Mouse (Mus musculus) heart, postnatal 0 days (tissue): Measurements from ENCODE around the gene 2900011O08Rik. TPM values are rescaled to one million over a fixed set of nuclear protein-coding genes. Genes with fewer than 3 reads are reported as not detected.

Experiments used
- ATAC-seq: fragments of 200-750 bp; cut with Nextera tagmentation; 2 replicates; pipeline ENCODE4 v1.8.0; 2017; ENCODE audit warnings: low read depth, moderate number of reproducible peaks, moderate library complexity; ENCODE audit not compliant: insufficient read depth
- DNase-seq: peaks from one replicate; pipeline ENCODE4 v3.0.0-alpha.2; 2016; ENCODE audit warnings: low spot score
- H3K27ac ChIP-seq: fragments of 300-500 bp; sonication (generic); 2 replicates; pipeline ENCODE4 v1.5.1; 2014; ENCODE audit warnings: low read depth, mild to moderate bottlenecking
- H3K27me3 ChIP-seq: fragments of 300-500 bp; sonication (generic); 2 replicates; pipeline ENCODE4 v1.6.1; 2014; ENCODE audit warnings: low read length, mixed read lengths; ENCODE audit not compliant: control insufficient read depth, insufficient read depth
- H3K36me3 ChIP-seq: fragments of 300-500 bp; sonication (generic); replicated peaks from 2 replicates; pipeline ENCODE4 v1.6.1; 2014; ENCODE audit warnings: low read length, mixed read lengths; ENCODE audit not compliant: control insufficient read depth, insufficient read depth
- H3K4me1 ChIP-seq: fragments of 300-500 bp; sonication (generic); 2 replicates; pipeline ENCODE4 v1.6.1; 2014; ENCODE audit warnings: antibody characterized with exemption; ENCODE audit not compliant: control insufficient read depth, insufficient read depth
- H3K4me2 ChIP-seq: fragments of 300-500 bp; sonication (generic); 2 replicates; pipeline ENCODE4 v1.6.1; 2014; ENCODE audit warnings: low read depth, mild to moderate bottlenecking, low read length, moderate library complexity
- H3K4me3 ChIP-seq: fragments of 300-500 bp; sonication (generic); 2 replicates; pipeline ENCODE4 v1.5.1; 2014; ENCODE audit warnings: low read depth, low read length
- H3K9ac ChIP-seq: fragments of 300-500 bp; sonication (generic); replicated peaks from 2 replicates; pipeline ENCODE4 v1.6.1; 2014; ENCODE audit warnings: low read depth, low read length, mixed read lengths
- H3K9me3 ChIP-seq: fragments of 300-500 bp; sonication (generic); replicated peaks from 2 replicates; pipeline ENCODE4 v1.6.1; 2016; ENCODE audit warnings: low read length; ENCODE audit not compliant: control insufficient read depth
- CTCF ChIP-seq: IDR thresholded peaks from 2 replicates; pipeline ENCODE4 v1.5.1; 2016; ENCODE audit warnings: antibody characterized with exemption, control low read depth, low read depth
- EP300 ChIP-seq: IDR thresholded peaks from 2 replicates; pipeline ENCODE4 v1.6.1; 2016; ENCODE audit warnings: antibody characterized with exemption, low read depth
- WGBS: fragments of 180-500 bp; shearing (Covaris S2); extraction: QIAGEN DNeasy Blood & Tissue Kit; methylation state at CpG from one replicate; pipeline ENCODE4 v1.1.7; 2014; 5-methylcytosine and 5-hydroxymethylcytosine counted together
- polyA plus RNA-seq: library from polyadenylated mRNA; unstranded; fragments of >200 nt; fragmentation: Nextera tagmentation; extraction: Ambion mirVana; gene quantifications from 2 replicates; pipeline ENCODE4 v1.2.1, GENCODE M21; 2015
- total RNA-seq: library from RNA; depleted of rRNA; stranded (reverse); fragments of >200 nt; gene quantifications from 2 replicates; pipeline ENCODE4 v1.2.3, GENCODE M21; 2014; ENCODE audit warnings: low replicate concordance

2900011O08Rik gene
- total and polyA plus RNA-seq, 2 experiments from 2014 or later = 0.04 to 0.07 TPM

DNA sequence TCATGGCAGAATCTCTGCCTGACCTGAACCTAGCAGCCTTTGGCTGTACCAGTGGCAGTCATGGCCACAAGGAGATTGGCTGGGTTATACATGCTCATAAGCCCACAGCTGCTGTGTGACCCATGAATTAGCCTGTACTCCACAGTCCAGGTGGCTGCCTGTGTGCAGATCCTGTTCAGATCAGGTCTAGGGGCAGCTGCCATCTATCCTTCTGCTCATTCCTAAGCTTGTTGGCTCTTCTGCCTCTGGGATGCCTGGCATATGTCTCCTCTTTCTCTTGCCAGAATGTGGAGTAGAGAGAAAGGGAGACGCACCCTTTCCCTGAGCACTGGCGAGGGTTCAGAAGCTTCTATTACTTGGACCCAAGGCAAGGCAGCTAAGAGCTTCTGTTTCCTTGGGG, 65.8 kb downstream of the 2900011O08Rik start:
- TF ChIP-seq EP300 (no peak), CTCF (no peak)
- Histone ChIP-seq H3K9ac (no peak overlapping the region), H3K27ac (no peak overlapping the region), H3K4me1 (no peaks in the 10 kb centered on the region), H3K27me3 (no peaks in the 10 kb centered on the region), H3K4me2 (no peak overlapping the region), H3K9me3 (no peaks in the 10 kb centered on the region), H3K4me3 (no peak overlapping the region), H3K36me3 (no peaks in the 10 kb centered on the region)
- ATAC-seq (no peak), DNase-seq (no peak)
- 85% methylated on average over 2 of the region's 2 CpGs for WGBS

DNA sequence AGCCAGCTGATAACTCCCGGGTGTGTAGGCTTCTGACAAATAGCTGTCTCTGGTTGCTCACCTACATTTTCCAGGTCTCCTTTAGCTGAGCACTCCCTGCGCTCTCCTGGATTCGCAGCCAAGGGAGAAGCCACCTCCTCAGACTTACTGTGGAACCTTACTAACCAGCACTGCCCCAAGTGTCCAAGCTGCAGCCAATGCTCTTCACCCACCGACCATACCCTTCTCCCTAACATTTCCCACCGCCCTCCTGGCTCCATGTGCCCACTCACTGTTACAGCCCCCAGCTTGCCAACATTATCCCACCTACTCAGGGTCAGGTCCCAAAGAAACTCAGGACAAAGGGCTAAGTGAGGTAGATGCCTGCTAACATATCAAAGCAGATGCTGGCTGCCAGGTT, 66.7 kb downstream of the 2900011O08Rik start:
- 70% methylated on average over 5 of the region's 5 CpGs for WGBS
- no peaks in the 10 kb centered on the region for H3K27me3 ChIP-seq
- no peak overlapping the region for H3K9ac ChIP-seq
- no peaks in the 10 kb centered on the region for H3K36me3 ChIP-seq
- H3K4me2 ChIP-seq = no peak overlapping the region
- no peak overlapping the region for H3K27ac ChIP-seq
- ATAC-seq (no peak), DNase-seq (no peak)
- H3K4me1 ChIP-seq = no peaks in the 10 kb centered on the region
- H3K4me3 ChIP-seq = no peak overlapping the region
- no peaks in the 10 kb centered on the region for H3K9me3 ChIP-seq
- TF ChIP-seq EP300 (no peak), CTCF (no peak)

DNA sequence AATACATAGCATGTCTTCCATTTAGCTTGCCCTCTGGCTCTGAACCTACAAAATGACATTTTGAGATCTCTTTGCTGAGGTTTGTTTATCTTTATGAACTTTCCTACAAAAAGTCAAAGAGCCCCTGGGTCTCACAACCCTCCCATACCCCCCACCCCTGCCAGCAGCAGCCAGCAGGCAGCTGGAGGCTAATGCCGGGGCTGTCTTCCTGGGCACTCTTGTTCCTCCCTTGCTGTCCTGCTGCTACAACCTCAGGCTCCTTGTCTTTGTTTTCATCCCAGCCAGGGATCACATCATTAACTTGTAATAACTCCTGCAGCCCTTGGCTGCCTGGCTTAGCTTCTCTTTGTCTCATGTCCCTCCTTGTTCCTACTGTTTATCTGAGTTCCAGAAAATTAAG, 68.9 kb downstream of the 2900011O08Rik start:
- WGBS = 14% methylated on average over 1 of the region's 1 CpGs
- H3K4me1 ChIP-seq = no peaks in the 10 kb centered on the region
- H3K36me3 ChIP-seq = no peaks in the 10 kb centered on the region
- H3K4me3 ChIP-seq = no peak overlapping the region
- no peak for TF ChIP-seq EP300
- no peak for TF ChIP-seq CTCF
- no peak overlapping the region for H3K4me2 ChIP-seq
- no peak for DNase-seq
- ATAC-seq = no peak
- no peaks in the 10 kb centered on the region for H3K27me3 ChIP-seq
- no peak overlapping the region for H3K9ac ChIP-seq
- H3K9me3 ChIP-seq = no peaks in the 10 kb centered on the region
- no peak overlapping the region for H3K27ac ChIP-seq

DNA sequence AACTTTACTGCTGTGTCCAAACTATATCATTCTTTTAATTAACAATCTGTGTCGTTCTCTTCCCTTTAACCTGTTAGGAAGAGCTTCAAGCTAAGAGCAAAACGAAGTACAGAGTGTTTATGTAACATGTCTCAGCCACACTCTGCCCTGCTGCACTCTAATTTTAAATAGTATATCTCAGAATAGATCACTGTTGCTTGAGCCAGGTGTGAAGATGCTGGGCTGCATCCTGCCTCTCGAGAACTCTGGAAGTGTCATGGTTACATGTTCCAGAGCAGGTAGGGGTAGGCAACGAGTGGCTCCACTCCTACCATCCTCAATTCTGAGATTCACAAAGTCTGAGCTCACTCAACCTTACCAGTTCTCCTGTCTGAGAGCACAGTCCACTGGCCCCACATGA, 70.3 kb downstream of the 2900011O08Rik start:
- H3K9me3 ChIP-seq = no peaks in the 10 kb centered on the region
- WGBS = 58% methylated on average over 4 of the region's 4 CpGs
- TF ChIP-seq CTCF (no peak), EP300 (no peak)
- no peak overlapping the region for H3K9ac ChIP-seq
- DNase-seq = no peak
- H3K27me3 ChIP-seq = no peaks in the 10 kb centered on the region
- no peaks in the 10 kb centered on the region for H3K36me3 ChIP-seq
- H3K27ac ChIP-seq = no peak overlapping the region
- no peak for ATAC-seq
- H3K4me3 ChIP-seq = no peak overlapping the region
- H3K4me2 ChIP-seq = no peak overlapping the region
- H3K4me1 ChIP-seq = no peaks in the 10 kb centered on the region

DNA sequence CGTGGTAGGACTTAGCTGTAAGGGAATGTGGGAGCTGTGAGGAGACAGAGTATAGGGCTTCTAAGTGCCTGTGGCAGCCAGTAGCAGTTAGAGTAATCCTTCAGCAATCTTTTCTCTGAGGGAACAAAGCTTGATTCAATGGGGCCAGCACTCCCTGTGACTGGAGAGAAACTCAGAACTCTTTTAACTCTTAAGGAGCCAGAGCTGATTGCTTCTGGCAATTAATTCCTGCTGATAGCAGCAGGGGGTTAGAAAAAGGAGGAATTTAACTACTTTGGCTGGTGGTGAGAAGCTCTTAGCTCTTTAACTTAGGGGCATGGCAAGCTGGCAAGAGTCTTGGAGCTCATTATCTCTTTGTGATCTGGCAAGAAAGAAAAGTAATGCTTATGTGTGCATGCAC, 72.1 kb downstream of the 2900011O08Rik start:
- no peak for TF ChIP-seq EP300
- no peak for TF ChIP-seq CTCF
- WGBS = 28% methylated on average over 1 of the region's 1 CpGs
- no peak for ATAC-seq

DNA sequence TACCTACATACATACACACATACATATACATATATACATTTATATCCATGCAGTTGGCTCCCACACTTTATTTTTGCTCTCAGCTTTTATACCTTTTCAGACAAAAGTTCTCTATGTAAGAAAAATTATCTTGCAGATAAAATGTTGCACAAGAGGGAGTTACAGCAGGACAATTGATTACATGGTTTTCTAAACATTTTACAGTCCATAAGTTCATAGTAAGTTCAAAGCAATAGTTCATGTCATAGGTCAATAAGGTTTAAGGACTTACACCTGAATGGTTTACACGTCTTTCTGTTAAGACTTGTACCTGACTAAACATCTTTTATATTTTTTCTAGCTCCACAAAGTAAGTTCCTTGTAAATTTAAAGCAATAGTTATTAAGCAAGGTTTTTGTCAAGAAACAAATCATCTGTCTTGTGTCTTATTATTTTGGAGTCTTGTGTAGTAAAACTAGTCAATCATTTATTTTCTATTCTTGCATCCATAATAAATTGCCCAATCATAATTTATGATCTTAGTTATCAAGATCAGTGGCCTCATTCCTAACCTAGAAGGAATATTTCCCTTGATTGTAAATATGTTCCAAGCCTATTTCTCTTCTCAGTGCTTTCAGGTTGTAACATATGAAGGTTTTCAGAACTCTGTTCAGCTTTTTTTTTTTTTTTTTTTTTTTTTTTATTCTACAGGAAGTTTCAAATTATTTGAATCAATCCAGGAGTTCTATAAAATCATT, 72.9 kb downstream of the 2900011O08Rik start:
- ATAC-seq (no peak), DNase-seq (no peak)
- WGBS = 59% methylated on average over 1 of the region's 1 CpGs
- Histone ChIP-seq H3K4me3 (no peak overlapping the region), H3K36me3 (no peaks in the 10 kb centered on the region), H3K4me1 (no peaks in the 10 kb centered on the region), H3K9me3 (no peaks in the 10 kb centered on the region), H3K9ac (no peak overlapping the region), H3K27me3 (no peaks in the 10 kb centered on the region), H3K4me2 (no peak overlapping the region), H3K27ac (no peak overlapping the region)
- no peak for TF ChIP-seq CTCF
- TF ChIP-seq EP300 = no peak

More for the DNA sequence above, 72.1 kb downstream of the 2900011O08Rik start:
- Histone ChIP-seq H3K9ac (no peak overlapping the region), H3K4me2 (no peak overlapping the region), H3K36me3 (no peaks in the 10 kb centered on the region), H3K9me3 (no peaks in the 10 kb centered on the region), H3K4me1 (no peaks in the 10 kb centered on the region), H3K4me3 (no peak overlapping the region), H3K27ac (no peak overlapping the region), H3K27me3 (no peaks in the 10 kb centered on the region)
- no peak for DNase-seq
